Mouse (Mus musculus) left cerebral cortex, adult 8-10 months (tissue): ENCODE measurements around the gene Ube2s. TPM values are rescaled to one million over a fixed set of nuclear protein-coding genes. Genes with fewer than 3 reads are reported as not detected.
A peak's percentile ranks its signal among the peaks of the same experiment; 100 is the strongest.
"Not testable (repeated sequence)": the region's sequence is repeated elsewhere in the genome, so short reads cannot be mapped to it uniquely, and the experiment has no call there.

Experiments used
- DNase-seq, 2 experiments: peaks; one replicate each; pipeline ENCODE4 v3.0.0; 2022; ENCODE audit warnings: low spot score in 2 of 2
- total RNA-seq, 4 experiments: library from RNA; stranded (reverse); gene quantifications; 2 replicates each; pipeline ENCODE4 v1.2.4; 2022

Gene Ube2s
- total RNA-seq, 4 experiments from 2014 or later = 103 to 130 (median 112) TPM

DNA sequence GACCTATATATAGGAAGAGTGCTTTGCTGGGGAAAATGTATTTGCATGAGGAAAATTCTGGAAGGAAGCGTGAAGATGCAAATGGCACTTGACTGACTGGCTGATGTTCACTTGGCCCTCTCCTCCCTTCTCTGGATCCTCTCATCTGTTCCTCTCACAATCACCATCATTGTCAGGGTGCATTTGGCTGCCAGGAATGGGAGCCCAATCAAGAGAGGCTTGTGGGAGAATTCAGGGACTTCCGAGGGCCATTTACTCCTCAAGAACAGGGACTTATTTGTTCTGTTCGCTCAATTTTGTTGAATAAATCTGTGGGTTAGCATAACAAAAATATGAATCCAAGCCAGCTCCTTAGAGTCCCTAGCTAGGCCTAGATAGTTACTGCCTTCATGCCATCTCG, 9.3 kb upstream of the Ube2s start:
- DNase-seq = no peak

DNA sequence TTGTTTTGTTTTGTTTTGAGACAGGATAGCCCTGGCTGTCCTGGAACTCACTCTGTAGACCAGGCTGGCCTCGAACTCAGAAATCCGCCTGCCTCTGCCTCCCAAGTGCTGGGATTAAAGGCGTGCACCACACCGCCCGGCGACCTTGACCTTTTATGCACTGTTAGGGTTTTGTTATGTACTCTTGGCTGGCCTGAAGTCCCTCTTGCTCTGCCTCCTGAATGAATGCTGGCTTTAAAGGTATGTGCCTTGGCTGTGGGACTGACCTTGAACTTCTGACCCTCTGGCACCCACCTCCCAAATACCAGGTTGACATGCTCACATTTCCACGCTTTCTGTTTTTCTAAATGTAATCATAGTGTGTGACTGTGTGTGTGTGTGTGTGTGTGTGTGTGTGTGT, 8.5 kb upstream of the Ube2s start:
- not testable (repeated sequence) for DNase-seq

DNA sequence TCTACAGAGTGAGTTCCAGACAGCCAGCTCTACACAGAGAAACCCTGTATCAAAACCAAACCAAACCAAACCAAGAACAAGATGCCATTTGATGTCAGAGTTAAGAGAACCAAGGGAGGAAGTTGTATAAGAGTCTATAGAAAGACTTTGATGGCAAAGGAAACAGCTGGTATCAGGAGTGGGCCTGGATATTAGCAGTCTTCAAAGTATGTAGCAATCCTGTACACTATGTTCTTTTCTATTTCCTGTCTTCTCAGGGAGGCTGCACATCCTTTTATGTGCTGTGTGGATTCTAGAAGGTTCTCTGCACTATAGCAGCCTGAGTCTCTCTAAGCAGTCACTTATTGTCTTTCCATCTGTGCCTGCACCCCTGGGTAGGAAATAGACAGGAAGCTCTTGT, 4.2 kb upstream of the Ube2s start:
- DNase-seq = no peak

DNA sequence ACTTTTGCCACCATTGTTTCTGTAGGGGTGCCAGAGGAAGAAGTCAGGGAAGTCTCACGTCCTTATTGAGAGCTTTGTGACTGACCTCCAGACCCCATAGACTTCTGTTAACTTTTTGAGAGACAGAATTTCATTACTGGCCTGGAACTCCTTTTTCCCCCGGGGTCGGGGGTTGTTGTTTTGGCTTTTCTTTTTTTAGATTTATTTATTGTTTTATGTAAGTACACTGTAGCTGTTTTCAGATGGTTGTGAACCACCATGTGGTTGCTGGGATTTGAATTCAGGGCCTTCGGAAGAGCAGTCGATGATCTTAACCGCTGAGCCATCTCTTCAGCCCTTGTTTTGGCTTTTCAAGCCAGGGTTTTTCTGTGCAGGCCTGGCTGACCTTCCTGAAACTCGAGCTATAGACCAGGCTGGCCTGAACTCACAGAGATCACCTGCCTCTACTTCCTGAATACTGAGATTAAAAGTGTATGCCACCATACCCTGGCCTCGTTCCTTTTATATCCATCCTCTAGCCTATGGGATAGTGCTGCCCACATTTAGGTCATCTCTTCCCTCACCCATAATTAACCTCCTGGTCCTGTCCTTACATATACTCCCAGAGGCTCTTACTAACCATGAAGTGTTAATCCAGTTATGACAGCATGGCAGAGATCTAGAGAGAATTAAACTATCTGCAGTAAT, 858 bp upstream of the Ube2s start:
- DNase-seq = no peak

DNA sequence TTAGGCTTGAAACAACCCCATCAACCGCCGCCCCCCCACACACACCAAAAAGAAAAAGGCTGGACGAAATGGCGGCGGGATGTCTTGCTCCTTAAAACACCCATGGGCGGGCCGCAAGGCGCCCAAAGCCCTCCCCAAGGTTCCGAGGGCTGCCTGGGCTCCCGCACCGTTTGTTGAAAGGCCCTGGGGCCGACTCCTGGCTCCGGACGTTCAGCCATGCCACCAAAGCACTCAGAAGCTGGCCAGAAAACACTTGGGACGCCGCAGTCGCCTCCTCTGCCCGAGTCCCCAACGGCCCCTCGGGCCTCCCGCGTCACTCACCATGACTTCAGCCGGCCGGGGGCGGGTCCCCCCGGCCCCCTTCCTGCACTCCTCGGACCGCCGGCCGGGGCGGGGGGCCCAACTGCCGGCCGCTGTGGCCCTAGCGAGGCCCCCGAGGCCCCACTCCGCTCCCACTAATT, 518 bp downstream of the Ube2s start:
- DNase-seq = peak in 1 of 2 experiments; percentile 53

DNA sequence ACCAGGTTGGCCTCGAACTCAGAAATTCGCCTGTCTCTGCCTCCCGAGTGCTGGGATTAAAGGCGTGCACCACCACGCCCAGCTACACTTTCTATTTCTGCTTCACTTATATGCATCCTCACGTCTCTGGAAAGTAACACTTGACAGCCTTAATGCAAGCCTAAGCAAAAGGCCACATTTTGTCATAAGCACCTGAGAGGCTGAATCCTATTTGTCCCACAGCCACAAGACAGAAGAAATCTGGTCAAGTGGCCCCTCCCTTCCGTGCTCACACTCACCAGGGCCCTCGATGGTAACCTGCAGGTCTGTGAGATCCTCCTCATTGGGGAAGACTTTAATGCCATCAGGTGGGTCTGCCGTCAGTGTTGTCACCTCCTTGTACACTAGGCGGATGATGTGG, 1.3 kb downstream of the Ube2s start:
- DNase-seq = not testable (repeated sequence)

DNA sequence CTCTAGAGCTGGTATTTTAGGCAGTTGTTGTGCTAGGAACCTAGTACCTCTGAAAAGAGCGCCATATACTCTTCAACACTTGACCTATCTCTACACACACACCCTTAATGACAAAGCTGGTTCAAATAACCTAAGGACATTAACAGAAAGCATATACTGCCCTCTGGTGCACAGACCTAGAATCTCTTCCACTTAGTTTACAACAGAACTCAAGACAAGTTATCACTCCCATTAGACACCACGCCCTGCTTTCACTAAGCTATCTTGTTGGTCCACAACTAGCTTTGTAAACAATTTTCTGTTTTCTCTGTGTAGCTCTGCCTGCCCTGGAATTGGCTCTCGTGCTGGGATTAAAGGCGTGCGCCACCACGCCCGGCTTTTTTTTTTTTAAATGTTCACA, 5.7 kb downstream of the Ube2s start:
- DNase-seq = no peak

DNA sequence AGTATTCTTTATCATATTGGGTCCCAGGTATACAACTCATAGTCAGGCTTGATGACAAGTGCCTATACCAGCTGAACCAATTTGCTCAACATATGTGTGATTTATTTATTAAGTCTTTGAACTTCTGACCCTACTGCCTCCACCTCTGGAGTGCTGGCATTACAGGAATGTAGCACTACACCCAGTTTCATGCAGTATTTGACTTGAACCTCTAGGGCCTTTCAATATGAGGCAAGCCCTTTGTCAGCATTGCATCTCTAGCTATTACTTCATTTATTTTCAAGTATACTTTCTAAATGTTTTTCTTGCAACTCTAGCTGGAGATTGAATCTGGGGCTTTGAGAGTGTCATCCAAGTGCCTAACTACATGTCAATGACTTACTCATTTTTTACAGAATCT, 10.1 kb downstream of the Ube2s start:
- no peak for DNase-seq

DNA sequence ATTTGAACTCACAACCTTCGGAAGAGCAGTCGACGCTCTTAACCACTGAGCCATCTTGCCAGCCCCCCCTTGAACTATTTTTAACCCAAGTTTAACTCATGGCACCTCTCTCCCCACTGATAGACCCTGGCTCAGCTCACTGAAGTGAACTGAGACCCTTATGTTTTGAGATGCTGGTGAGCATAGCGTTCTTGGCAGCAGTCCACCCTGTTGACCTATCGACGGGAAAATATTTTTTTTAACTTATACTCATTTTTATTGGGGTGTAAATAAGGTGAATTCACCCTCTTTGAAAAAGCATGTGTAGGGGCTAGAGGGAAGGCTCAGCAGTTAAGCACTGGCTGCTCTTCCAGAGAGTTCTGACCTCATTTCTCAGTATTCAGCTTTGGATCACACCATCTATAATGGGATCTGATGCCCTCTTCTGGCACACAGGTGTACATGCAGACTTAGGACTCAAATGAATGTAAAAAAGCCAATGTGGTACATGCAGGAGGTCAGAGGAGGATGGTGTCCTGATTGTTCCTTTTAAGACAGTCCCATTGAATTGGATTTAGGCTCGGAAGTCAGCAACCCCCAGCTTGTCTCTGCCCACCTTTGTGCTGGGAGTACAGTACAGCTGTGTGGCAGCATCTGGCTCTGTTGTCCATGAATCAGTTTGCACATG, 16.5 kb downstream of the Ube2s start:
- DNase-seq = peak in 1 of 2 experiments; percentile 30

DNA sequence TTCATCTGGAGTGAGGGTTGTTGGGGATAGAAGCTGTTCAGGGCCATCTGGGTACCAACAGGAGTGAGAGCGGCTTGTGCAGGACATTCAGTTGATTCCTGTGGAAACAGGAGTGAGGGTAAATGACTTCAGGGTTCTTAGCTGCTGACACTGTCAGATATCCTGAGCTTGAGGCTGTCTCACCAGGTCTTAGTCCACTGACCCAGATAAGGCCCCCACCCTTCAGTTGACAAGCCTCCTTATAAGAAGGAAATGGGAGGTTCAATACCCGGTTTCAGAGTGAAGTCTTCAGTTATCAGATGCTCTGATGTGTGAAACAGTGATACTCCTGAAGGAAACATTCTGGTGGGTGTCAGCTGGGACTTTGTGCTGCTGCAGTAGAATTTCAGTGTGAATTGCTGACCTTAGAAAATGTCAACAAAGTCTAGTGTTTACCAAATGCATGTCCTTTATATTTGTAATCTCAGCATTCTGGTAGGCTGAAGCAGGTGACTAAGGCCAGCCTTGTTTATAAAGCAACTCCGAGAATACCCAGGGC, 17.7 kb downstream of the Ube2s start:
- DNase-seq = no peak

DNA sequence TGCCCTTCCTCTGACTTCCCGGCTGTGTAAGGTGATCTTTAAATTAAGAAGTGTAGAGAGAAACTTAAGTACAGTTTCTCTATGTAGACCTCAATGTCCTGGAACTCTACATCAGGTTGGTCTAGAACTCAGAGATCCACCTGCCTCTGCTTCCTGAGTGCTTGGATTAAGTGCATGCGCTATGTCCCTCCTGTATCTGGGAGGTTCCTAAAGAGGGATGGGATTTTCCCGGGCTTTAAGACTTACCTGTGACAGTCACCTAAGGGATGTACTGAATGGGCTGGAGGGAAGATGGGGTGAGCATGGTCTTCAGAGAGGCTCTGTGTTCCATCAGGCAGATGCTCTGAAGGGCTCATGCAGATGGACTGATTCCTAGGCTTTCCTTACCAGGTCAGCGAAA, 18.7 kb downstream of the Ube2s start:
- no peak for DNase-seq

DNA sequence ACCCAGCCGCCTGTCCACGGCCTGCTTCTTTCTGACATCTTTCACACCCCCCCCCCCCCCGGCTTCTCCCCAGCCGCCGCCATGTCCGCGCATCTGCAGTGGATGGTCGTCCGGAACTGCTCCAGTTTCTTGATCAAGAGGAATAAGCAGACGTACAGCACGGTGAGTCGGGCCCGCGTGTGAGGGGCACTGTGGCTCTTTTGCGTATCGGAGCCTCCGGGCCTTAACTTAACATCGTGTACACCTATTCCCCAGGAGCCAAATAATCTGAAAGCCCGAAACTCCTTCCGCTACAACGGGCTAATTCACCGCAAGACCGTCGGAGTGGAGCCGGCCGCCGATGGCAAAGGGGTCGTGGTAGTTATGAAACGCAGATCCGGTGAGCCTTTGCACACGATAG, 19.1 kb downstream of the Ube2s start:
- DNase-seq = not testable (repeated sequence)

DNA sequence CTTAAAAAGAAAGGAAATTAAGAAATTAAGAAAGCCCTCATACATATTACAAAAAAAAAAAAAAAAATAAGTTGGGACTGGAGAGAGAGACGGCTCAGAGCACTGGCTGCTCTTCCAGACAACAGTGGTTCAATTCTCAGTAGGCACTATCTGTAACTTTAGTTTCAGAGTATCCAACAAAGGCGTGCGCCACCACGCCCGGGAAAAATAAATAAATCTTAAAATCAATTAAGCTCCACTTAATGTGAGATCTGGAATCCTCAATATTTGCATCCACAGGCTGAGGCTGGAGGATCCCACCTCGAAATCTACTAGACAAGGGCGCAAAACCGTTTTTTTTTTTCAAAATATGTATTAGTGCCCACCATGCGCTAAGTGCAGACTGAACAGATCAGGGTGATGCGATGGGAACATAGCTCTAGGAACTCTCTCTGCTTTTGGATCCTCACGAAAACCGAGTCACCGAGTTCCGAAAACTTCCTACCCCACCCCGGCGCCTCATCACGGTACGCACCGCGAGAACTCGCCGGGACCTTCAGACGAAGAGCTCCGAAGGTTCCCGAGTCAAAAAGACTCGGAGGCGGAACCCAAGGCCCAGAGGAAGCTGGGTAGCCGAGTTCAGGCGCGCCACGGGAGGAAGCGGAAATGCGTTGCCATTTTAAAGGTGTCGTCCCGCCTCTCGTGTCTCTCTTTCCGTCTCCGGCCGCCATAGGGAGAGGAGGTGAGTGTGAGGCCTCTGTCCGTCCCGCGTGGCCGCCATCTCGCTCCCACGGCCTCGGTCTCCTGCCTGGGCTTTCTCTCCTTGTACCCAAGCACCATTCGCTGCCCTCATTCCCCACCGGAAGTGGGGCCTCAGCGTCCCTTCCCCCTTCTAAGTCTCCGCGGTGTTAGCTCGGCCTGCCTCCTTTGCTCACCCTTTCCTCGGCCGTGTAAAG, 19.8 kb downstream of the Ube2s start, which contains the start of gene Rpl28:
Gene Rpl28 (plus strand): TSS at position 597 of the 935 bp plus-strand sequence.
- DNase-seq = peak; percentile 94 to 95

DNA sequence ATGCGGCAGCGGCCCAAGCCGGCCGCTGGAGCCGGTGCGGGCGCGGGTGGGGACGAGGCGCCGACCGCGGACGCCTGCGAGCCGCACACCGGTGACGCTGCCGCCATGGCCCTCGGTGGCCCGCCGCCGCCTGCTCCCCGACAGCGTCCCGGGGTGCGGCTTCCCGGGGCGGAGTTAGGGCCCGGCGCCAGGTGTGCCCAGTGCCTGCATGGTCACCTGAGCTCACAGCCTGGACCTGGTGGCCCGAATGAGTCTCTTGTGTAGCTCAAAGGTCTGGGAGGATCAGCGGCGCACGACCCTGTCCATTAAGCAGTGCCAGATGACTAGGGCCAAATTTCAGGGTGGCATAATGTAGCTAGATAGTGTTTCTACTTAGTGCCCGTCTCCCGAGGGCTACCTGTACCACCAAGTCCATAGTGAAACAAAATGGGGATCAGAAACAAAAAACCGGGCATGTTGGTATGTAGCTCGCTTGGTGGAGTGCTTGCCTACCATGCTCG, 22.9 kb downstream of the Ube2s start, which contains the start of gene Tmem238:
Gene Tmem238 (minus strand): TSS at position 221 of the 500 bp plus-strand sequence.
- no peak for DNase-seq

DNA sequence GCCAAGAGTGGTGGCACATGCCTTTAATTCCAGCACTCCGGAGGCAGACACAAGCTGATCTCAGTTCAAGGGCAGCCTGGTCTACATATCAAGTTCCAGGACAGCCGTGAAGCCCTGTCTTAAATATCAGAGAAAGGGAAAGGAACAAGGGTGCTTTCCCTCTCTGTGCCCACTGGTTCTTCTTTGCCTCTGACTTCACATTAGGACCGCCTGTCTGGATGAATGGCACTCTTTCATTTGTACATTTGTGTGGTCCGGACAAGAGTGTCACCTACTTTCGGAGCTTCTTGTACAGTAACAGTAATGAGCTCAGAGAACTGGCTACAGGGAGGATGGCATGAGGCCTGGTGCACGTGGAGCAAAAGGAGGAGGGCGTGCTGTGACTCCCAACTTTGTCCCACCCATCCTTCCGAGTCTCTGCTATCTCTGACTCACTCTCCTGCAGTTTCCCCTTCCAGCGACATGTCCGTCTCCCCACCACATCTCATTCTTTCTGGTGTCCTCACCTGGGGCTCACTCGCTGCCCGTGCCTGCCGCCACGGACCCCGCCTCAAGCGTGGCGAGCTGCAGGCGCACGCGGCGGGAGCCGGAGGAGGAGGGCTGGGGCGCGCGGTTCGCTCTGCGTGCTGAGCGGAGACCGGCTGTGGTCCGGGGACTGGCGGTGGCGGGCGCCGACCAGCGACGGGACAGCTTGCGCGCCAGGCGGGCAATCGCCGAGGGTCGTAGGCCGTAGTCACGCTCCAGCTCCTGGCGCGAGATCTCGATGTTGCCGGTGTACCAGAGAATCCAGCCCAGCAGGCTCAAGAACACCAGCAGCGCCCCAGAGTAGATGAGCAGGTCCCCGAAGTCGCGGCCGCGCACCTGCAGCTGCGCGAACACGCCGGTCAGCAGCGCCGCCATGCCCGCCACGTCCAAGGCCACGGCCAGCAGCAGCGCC, 23.6 kb downstream of the Ube2s start:
- DNase-seq = peak; percentile 39 to 53

DNA sequence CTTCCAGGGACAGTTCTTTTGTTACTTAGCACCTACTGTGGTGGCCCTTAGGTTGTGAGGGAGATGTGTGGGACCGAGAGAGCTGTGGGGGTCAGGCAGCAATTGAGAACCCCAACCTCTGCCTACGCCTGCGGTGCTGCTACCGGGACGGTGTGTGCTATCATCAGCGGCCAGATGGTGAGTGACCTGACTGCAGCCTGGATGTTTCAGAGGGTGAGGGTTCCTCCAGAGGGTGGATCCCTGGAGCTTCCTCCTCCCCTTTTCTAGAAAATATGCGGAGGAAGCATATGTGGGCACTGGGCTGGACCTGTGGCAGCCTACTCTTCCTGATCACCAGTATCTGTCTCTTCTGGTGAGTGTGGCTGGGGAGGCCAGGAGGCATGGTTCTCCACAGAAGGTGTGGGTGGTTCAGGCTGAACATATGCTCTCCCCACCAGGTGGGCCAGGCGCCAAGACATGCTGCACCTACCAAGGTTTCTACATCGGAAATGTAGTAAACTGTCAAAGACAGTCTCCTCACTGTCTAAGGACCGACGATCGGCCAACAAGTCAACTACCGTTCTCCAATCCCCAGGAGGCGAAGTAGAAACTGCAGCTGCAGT, 28.6 kb downstream of the Ube2s start:
- no peak for DNase-seq

DNA sequence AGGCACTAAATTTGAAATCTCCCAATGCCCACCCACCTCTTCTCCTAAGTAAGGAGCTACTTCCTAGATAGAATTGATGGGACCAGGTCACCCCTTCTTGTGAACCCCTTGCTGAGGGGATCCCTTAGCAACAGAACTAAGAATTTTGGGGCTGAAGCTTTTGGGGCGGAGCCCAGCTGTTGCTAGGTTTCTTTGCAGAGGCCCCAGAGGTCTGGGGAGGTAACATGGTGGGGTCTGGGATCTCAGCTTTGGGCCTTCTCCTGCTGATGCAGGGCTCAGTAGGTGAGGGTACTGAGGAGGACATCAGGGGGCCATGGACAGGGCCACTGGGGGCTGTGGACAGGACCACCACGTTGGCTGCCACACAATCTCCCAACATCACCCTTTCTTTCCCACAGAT, 29.6 kb downstream of the Ube2s start, which contains the start of the genes Il11 and Tmem190:
Gene Il11 (minus strand): TSS at position 101 of the 400 bp plus-strand sequence.
Gene Tmem190 (plus strand): TSS at position 179 of the 400 bp plus-strand sequence.
- DNase-seq = no peak

DNA sequence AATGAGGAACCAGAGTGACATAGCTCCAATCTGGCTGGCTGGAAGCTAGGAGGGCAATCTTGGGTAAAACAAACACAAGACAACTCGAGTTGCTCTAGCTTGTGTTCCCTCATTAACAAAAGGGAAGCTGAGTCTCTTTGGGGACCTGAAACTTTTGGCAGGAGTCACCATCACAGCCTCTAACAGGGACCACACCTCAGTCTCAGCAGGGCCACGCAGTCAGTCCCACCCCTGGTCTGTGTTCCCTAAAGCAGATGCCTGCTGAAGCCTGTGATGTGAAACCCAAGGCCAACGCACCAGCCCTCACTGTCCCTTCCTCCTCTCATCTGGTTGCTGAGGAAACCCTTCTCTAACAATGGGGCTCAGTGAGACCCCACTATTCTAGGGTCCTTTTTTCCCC, 30.3 kb downstream of the Ube2s start:
- DNase-seq = no peak

DNA sequence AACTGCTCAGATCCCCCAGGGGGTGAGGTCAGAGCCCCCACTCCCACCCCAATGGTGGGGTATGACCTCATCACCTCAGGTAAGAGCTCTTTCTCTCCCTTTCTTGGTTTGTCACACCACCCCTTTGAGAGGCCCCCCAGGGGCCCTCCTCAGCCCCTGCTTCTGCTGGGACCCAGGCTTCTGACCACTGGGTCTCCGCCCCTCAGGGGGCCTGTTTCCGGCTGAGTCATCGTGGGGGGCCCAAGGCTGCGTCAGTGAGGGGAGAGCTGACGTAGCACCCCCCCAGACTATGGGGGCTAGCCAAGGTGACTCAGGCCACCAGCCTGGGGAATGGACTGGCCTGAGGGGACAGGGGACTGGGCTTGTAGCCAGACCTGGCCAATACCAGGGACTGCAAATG, 32.5 kb downstream of the Ube2s start:
- DNase-seq = no peak
